In genomic region chr11:26385971-26386370, GRCm38 (mm10) we compare ENCODE assay signal across 7 mouse cellular contexts. TPM values are rescaled to one million over a fixed set of nuclear protein-coding genes. Genes with fewer than 3 reads are reported as not detected.
DNase-seq lines count a peak whose midpoint lies in the region; ATAC-seq and TF ChIP-seq lines count a peak whose summit lies in the region.

Fancl (plus strand) TSS chr11:26386135.

- no peak for ATAC-seq in embryonic facial prominence, embryonic 14.5 days (ENCODE audit: low read depth)
- no peak for ATAC-seq in inflammation-experienced regulatory T-cells, adult 6 months
- ATAC-seq in monocyte, adult 5-6 weeks (replicated peaks; ENCODE audit: insufficient number of reproducible peaks, low FRiP score, low TSS enrichment, poor library complexity, severe bottlenecking) = no peak

- no peaks in the 10 kb centered on the region for H3K36me3 ChIP-seq in spleen, adult 2 months (ENCODE audit: control insufficient read depth, insufficient read depth, low read length)
- no peaks in the 10 kb centered on the region for H3K36me3 ChIP-seq in embryonic facial prominence, embryonic 14.5 days (ENCODE audit: control insufficient read depth, insufficient read depth, low read length)

- TF ChIP-seq CTCF in spleen, adult 2 months (IDR thresholded peaks at IDR 0.05; ENCODE audit: extremely low read depth, insufficient read depth, insufficient read length, insufficient replicate concordance) = no peak

- 0 out of 2 replicates have a peak, but pooled peaks cover 2% of the 10 kb centered on the region for H3K4me1 ChIP-seq in spleen, adult 2 months (ENCODE audit: control insufficient read depth, insufficient read depth, insufficient read length)
- H3K4me1 ChIP-seq in embryonic facial prominence, embryonic 14.5 days (ENCODE audit: control insufficient read depth, insufficient read depth, low read length) = no peaks in the 10 kb centered on the region

- no peaks in the 10 kb centered on the region for H3K9me3 ChIP-seq in embryonic facial prominence, embryonic 14.5 days (ENCODE audit: control insufficient read depth, low read length)

- H3K9ac ChIP-seq in embryonic facial prominence, embryonic 14.5 days (ENCODE audit: low read depth, low read length) = peak within 1 kb of the TSS; percentile 77

- H3K27ac ChIP-seq in spleen, adult 2 months (ENCODE audit: insufficient read depth, low read length) = no peak within 1 kb of the TSS
- H3K27ac ChIP-seq in embryonic facial prominence, embryonic 14.5 days (replicated peaks; ENCODE audit: low read depth, low read length) = peak within 1 kb of the TSS; percentile 86

- peak within 1 kb of the TSS; percentile 74 for H3K4me3 ChIP-seq in spleen, adult 2 months (ENCODE audit: extremely low read depth, insufficient read depth, insufficient read length)
- peak within 1 kb of the TSS; percentile 59 for H3K4me3 ChIP-seq in embryonic facial prominence, embryonic 14.5 days (ENCODE audit: low read depth, low read length)

- 95% methylated on average over 2 of the region's 2 CpGs for WGBS in spleen, adult 2 months
- WGBS in embryonic facial prominence, embryonic 14.5 days = 95% methylated on average over 2 of the region's 2 CpGs

- peak within 1 kb of the TSS; percentile 72 for H3K4me2 ChIP-seq in embryonic facial prominence, embryonic 14.5 days (ENCODE audit: low read depth, low read length)

- TF ChIP-seq POLR2A in spleen, adult 2 months (IDR thresholded peaks at IDR 0.05; ENCODE audit: low read depth, low read length) = no peak

- DNase-seq in spleen, adult 2 months (ENCODE audit: low read depth in 1 of 2, low spot score in 2 of 2) = no peak
- no peak for DNase-seq in spleen, postnatal 14 days (ENCODE audit: low spot score in 2 of 2)
- DNase-seq in embryonic facial prominence, embryonic 14.5 days (ENCODE audit: low spot score) = no peak
- no peak for DNase-seq in spleen, adult 18-20 months
- DNase-seq in spleen, postnatal 10 days (ENCODE audit: low spot score in 2 of 2) = no peak

- H3K27me3 ChIP-seq in spleen, adult 2 months (ENCODE audit: control insufficient read depth, insufficient read depth, low read length) = no peaks in the 10 kb centered on the region
- H3K27me3 ChIP-seq in embryonic facial prominence, embryonic 14.5 days (replicated peaks; ENCODE audit: control insufficient read depth, insufficient read depth, low read length) = no peaks in the 10 kb centered on the region

RNA-seq across cellular contexts. Expression of gene Fancl, which starts in this region (rescaled TPM):
- 1.1 and 1.6 TPM in 2 replicates for polyA plus RNA-seq in spleen, adult 2 months (2012; rRNA removed)
- polyA plus RNA-seq in embryonic facial prominence, embryonic 14.5 days (2014; fragmentation: Nextera tagmentation; extraction: Ambion mirVana) = 22.6 and 24.0 TPM in 2 replicates
- 10 to 100 TPM; 14.8 to 32.9 (median 25.6) TPM for polyA plus RNA-seq in inflammation-experienced regulatory T-cells, adult 6 months (2017; shearing (Covaris generic))
- total RNA-seq in monocyte, adult 5-6 weeks (2017) = 19.3 to 30.5 TPM (median 28.8 TPM) in 3 replicates
